Mouse (Mus musculus): Measurements from ENCODE around the gene Echdc1. TPM values are rescaled to one million over a fixed set of nuclear protein-coding genes. Genes with fewer than 3 reads are reported as not detected.

The Echdc1 gene
- total RNA-seq, 2 experiments from 2014 or later: 24.2 to 28.5 TPM

Other genes with a start within 250 kb of the Echdc1 start
- gene Soga3, start 169.3 kb upstream of the Echdc1 start, total RNA-seq (2021): under 1 TPM; 0.16 to 0.56 TPM
- gene Gm49353, start 114.2 kb upstream of the Echdc1 start, total RNA-seq (2021): under 1 TPM in 1 of 2 experiments, not detected in 1; 0.52 TPM
- gene 9330159F19Rik, start 101.6 kb upstream of the Echdc1 start, total RNA-seq (2021): 10 to 100 TPM in 1 of 2 experiments, 1 to 10 TPM in 1; 9.9 to 10.9 TPM
- 10 to 100 TPM; 47.1 to 49.4 TPM for gene Rnf146, start 49.3 kb downstream of the Echdc1 start, total RNA-seq (2021)
- 1 to 10 TPM; 2.5 to 4.7 TPM for gene Rspo3, start 222.7 kb downstream of the Echdc1 start, total RNA-seq (2021)

Measured in gastrocnemius, postnatal 10 days (tissue).